Mouse (Mus musculus) gastrocnemius, postnatal 14 days (tissue): ENCODE data around the gene Ryr1. TPM values are rescaled to one million over a fixed set of nuclear protein-coding genes. Genes with fewer than 3 reads are reported as not detected.

ENCODE experiments used
- DNase-seq: peaks from one replicate; pipeline ENCODE4 v3.0.0; 2021; ENCODE audit warnings: mixed read lengths
- intact Hi-C: fragments of 180-260 bp; cut with DNase I; formaldehyde crosslinking; loops from one replicate; pipeline ENCODE4 v1.15.1; 2025; ENCODE audit warnings: low total_unique reads
- microRNA-seq, 2 experiments: library from miRNA; unstranded; fragments of <30 nt; microRNA quantifications; one replicate each; pipeline ENCODE4 v1.2.0; 2021
- total RNA-seq, 2 experiments: library from RNA; stranded (reverse); gene quantifications; 2 replicates each; pipeline ENCODE4 v1.2.3; 2021

The Ryr1 gene
- total RNA-seq, 2 experiments from 2014 or later = 746 to 901 TPM

GRCm38 (mm10) chr7:28953476-28954376 is 171.3 kb downstream of the Ryr1 start:
- DNase-seq = no peak
- intact Hi-C loops = no loop called here

Small RNA genes within 50 kb of the gene (microRNA-seq; reads per million reads assigned to microRNA genes)
- 0 reads per million in 2 experiments for gene Gm44408
- 1.6 to 5.0 reads per million in 2 experiments for gene Mir1963

Other genes with a start within 250 kb of the Ryr1 start
- gene Capn12, start 243.8 kb downstream of the Ryr1 start, total RNA-seq = under 1 TPM; 0.10 to 0.13 TPM
- 10 to 100 TPM; 68.1 to 85.9 TPM for gene Actn4, start 162.8 kb downstream of the Ryr1 start, total RNA-seq
- gene Eif3k, start 143.3 kb downstream of the Ryr1 start, total RNA-seq = 100 to 1,000 TPM; 142 to 147 TPM
- 1 to 10 TPM in 1 of 2 experiments, under 1 TPM in 1; 0.71 to 1.2 TPM for gene Map4k1, start 143.1 kb downstream of the Ryr1 start, total RNA-seq
- under 1 TPM; 0.73 to 0.82 TPM for gene Rasgrp4, start 9.7 kb upstream of the Ryr1 start, total RNA-seq
- 10 to 100 TPM; 12.3 to 13.0 TPM for gene Fam98c, start 31.1 kb upstream of the Ryr1 start, total RNA-seq
- under 1 TPM; 0.35 to 0.38 TPM for gene Ggn, start 45.0 kb upstream of the Ryr1 start, total RNA-seq
- gene Spred3, start 45.2 kb upstream of the Ryr1 start, total RNA-seq = 1 to 10 TPM in 1 of 2 experiments, under 1 TPM in 1; 0.78 to 1.8 TPM
- gene Psmd8, start 55.5 kb upstream of the Ryr1 start, total RNA-seq = 100 to 1,000 TPM; 171 to 188 TPM
- gene Catsperg1, start 88.9 kb upstream of the Ryr1 start, total RNA-seq = under 1 TPM in 1 of 2 experiments, not detected in 1; 0.25 TPM
- gene Kcnk6, start 107.3 kb upstream of the Ryr1 start, total RNA-seq = 1 to 10 TPM; 2.2 to 2.6 TPM
- gene Yif1b, start 113.2 kb upstream of the Ryr1 start, total RNA-seq = 10 to 100 TPM; 49.4 to 56.8 TPM
- 1 to 10 TPM in 1 of 2 experiments, under 1 TPM in 1; 0.59 to 1.2 TPM for gene 2200002D01Rik, start 123.3 kb upstream of the Ryr1 start, total RNA-seq
- gene Spint2, start 156.7 kb upstream of the Ryr1 start, total RNA-seq = 1 to 10 TPM; 5.5 to 6.4 TPM
- gene Ppp1r14a, start 164.1 kb upstream of the Ryr1 start, total RNA-seq = 10 to 100 TPM in 1 of 2 experiments, 1 to 10 TPM in 1; 9.4 to 11.6 TPM
- 1 to 10 TPM; 2.7 to 4.5 TPM for gene Dpf1, start 178.8 kb upstream of the Ryr1 start, total RNA-seq